Mouse (Mus musculus) adrenal gland, postnatal 14 days (tissue): ENCODE results near the gene Ptpn14. TPM values are rescaled to one million over a fixed set of nuclear protein-coding genes. Genes with fewer than 3 reads are reported as not detected.

Experiments used
- DNase-seq: peaks from one replicate; pipeline ENCODE4 v3.0.0; 2021; ENCODE audit warnings: mixed read lengths
- total RNA-seq: library from RNA; stranded (reverse); gene quantifications from 2 replicates; pipeline ENCODE4 v1.2.3, GENCODE M21; 2021

Ptpn14 gene
- total RNA-seq, 1 experiment from 2014 or later: 24.6 TPM

DNA sequence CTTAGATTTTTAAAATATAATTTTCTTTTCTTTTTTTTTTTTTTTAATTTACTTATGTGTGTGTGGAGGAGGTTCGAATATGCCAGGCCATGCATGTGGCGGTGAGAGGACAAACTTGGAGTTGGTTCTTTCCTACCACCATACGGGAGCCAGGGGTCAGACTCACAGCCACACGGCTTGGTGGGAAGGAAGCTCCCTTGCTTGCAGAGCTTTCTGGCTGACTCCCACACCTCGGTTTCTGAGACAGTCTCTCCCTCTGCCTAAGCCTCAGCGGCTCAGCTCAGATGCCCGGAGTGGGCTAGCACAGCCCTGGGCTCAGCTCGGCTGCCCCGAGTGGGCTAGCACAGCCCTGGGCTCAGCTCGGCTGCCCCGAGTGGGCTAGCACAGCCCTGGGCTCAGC lies 10.5 kb upstream of the Ptpn14 start:
- no peak for DNase-seq

DNA sequence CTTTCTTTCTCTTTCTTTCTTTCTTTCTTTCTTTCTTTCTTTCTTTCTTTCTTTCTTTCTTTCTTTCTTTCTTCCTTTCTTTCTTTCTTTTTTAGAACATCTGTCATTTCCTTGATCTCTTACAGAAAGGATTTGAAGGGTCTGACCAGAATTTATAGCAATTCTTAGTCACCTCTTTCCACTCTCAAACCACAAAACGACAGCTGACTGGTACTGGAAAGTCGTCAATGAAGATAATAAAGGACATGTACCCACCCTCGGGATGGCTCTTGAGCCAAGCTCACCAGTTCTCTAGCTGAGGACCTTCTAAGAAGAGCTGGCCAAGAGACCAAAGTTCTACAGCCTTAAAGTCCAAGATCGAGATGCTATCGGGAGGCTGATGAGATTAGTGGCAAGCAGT lies 9.5 kb upstream of the Ptpn14 start:
- no peak for DNase-seq

DNA sequence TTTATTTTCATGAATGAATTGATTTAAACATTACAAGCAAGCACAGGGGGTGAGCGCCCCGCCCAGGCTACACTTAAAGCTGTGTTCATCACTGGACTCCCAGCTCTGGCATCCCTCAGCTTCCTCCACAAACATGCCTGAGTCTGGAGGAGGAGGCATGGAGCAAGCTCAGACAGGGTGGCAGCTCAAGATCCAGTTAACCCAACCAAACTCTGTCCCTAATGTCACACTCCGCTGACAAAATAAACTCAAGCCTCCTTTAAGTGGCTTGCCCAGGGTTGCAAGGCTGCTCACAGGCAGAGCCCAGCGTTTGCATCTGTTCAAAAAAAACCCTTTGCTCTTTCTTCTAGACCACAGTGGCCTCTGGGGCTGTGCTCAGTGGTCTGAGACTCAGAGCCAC lies 1.9 kb upstream of the Ptpn14 start:
- no peak for DNase-seq

DNA sequence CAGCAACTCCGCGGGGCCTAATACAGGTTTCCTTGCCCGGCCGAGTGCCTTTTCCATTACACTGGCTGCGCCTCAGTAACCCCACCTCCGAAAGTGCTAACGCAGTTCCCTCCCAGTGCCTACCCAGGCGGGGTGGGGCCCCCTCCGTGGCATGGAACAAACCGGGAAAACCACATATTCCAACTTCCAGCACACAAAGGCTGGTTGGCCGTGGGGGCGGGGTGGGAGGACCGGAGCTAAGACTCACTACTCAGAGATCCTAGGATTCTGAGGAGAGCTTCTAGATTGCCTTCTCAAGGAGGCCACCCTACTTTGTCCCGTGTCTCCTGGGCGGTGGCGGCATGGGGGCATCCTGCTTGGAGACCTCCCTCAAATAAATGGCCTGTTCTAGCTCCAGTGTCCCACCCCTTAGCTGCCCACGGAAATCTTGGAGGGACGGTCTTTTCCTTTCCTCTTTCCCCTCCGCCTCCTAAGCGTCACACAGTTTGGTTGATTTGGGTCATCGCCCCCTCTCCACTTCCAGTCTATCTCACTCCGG lies 653 bp upstream of the Ptpn14 start:
- peak; percentile 81 for DNase-seq

DNA sequence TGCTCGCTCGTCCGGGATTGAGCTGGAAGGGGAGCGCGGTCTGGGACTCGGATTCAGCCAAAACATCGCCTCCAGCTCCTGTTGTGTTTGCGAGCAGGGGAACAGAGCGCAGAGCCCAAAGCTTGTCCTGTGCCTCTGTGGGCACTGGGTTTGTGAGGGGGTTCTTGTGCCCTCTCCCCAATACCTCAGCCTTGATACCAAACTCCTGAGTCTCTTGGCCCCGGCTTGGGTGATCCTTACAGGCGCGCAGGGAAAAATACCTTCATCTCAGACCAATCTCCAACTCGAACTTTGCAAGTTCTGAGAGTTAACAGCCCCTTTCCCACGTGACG lies 682 bp downstream of the Ptpn14 start:
- DNase-seq: no peak

DNA sequence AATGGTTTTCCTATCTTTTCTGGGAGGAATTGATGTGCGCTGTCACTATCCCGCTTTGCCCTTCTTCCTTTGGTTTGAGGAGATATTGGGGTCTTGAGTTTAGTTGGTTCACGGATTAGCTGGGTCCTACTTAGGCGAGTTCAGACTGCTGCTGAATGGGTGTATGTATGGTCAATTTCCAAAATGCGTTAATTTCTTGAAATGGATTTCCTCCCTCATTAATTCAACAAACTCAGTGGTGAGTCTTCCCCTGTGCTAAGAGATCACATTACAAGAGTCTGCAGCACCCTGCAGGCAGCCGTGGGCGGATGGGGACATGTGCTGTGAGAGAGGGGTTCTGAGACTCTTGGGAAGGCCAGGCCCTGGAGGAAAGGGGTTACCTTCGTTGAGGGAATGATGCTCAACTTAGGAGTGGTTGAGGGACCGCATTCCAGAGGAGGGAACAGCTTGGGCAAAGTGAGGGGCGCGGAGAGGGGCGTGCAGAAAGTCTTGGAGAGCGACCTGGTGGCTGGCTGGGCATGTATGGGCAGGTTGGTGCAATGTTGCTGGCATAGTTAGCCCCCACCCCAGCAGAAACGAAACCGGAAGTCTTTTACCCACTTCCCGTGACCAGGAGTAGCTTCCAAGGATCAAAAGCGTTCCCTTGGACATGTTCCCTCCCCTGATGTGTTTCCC lies 1.2 kb downstream of the Ptpn14 start:
- DNase-seq: no peak

DNA sequence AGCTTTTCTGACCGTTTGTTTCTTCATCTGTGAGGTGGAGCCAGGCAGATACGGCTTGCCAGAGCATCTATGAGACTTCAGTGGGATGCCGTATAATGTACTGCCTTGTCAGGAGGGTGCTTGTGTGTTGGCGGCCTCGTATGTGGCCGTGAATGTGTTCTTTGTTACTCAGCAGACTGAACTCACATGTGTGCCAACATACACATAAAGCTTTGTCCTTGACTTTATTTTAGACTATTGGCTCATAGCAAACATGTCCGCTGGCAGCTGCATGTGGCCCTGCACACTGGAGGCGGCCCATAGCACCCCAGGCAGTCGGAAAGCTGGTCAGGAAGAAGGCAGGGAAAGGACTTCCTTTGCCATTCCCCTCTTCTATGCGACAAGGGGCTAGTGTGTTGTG lies 3.6 kb downstream of the Ptpn14 start:
- DNase-seq: peak; percentile 36

DNA sequence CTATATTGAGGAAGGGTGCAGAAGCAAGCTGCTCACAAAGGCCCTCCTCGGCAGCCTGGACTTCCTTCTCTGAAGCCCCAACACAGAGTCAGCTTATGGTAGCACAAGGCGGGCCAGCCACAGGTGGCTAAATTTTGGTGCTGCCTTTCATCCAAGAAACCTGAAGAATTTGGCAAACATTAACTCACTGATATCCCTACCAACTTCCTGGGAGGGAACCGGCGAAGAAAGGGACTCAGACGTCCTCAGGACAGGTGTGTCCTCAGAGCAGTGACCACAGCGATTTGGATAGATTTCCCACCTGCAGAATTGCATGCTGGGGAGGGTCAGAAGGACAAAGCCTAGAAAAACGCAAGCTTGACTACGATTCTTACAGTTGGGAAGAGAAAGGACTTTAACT lies 4.1 kb downstream of the Ptpn14 start:
- DNase-seq: no peak

DNA sequence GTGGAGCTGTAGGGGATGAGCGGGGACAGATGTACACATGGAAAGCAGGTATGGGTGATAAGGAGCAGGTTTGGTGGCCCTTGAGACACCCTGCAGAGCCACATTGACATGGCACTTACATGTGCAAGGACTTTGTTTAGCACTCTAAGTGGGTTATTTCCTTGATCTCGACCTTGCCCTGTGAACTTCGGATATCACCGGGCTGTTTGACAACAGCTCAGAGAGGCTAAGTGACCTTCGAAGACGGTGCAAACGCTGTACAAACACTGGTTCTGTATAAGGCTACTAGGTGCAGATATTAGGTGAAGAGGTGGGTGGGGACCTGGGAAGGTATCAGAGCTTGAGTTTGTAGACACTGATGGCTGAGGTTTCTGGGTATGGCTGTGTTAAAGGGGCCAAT lies 12.0 kb downstream of the Ptpn14 start:
- DNase-seq: no peak

DNA sequence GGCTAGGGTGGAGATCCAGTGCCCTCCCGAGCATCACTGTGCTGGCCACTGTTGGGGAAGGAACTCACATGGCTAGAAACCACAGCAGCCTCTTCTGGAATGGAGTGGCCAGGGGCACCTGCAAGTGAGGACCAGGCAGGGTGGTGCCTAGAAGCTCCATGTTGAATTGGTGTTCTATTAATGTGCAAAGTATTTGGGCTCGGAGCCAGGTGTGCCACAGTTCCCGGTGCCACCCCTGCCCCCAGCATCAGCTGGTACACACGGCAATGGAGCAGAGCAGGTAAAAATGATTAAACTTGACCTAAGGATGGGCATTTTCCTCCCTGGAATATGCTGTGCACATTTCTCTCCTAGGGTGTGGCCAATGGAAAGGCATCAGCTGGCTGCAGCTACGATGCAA lies 14.0 kb downstream of the Ptpn14 start:
- DNase-seq: no peak

DNA sequence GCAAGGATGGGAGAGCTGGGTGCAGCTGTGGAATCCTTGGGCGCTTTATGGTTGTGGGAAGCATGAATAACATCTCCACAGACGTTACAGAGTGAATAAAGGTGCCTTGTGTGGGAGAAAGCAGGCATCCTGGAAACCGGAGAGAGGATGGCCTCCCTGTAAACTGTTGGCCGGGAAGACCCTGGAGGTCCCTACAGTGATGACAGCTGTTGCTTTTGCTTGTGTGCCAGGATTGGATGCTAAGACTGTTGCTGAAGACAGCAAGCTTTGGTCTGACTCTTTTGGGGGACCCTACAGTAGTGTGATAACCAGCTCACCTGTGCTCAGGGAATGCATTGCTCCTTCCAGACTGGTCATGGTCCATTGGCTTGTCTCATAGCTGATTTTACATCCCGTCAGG lies 15.1 kb downstream of the Ptpn14 start:
- no peak for DNase-seq

DNA sequence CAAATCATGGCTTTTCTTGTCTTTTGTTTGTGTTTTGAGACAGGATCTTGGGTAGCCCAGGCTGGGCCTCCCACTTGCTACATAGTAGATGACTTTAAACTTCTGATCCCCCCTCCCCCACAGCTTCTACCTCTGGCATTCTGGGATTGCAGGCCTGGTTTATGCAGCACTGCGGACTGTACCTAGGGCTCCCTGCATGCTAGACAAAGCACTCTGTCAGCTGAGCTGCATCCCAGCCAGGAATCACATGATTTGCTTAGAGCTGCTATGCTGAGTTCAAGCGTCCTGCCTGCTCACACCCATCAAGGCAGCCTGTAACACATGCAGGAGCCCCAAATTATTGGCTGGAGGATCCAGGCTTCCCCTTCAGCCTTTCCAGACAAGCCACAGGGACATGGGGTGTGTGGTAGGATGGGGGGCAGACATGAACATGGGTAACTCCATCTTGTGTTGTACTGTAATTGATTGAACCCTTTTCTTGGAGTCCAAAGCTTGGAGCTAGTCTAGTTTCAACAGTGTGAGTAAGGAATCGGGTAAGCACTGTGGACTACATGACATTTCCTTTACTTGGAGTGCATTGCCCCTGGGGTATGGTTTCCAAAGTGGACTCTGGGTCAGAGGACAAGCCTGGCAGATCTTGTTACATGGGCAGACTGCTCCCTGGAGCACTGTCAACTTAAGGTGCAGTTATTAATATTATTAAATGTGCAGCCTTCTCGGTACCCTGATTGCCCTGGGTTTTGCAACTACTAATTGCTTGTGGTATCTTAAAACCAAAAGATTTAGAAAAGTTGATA lies 17.0 kb downstream of the Ptpn14 start:
- no peak for DNase-seq

DNA sequence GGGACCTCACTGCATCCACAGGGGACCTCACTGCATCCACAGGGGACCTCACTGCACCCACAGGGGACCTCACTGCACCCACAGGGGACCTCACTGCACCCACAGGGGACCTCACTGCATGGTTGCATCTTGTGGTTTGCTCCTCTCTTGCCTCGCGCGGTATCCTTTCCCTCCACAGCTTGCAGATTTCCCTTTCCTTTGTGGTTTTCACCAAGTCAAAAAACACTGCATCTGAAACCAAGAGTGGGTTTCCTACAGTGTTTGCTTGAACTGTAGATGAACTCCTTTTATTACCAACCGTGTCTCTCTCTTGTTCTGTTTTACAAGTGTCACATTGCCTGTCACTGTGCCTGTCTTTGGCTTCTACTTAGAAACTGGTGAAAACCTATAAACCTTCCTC lies 18.5 kb downstream of the Ptpn14 start:
- no peak for DNase-seq

DNA sequence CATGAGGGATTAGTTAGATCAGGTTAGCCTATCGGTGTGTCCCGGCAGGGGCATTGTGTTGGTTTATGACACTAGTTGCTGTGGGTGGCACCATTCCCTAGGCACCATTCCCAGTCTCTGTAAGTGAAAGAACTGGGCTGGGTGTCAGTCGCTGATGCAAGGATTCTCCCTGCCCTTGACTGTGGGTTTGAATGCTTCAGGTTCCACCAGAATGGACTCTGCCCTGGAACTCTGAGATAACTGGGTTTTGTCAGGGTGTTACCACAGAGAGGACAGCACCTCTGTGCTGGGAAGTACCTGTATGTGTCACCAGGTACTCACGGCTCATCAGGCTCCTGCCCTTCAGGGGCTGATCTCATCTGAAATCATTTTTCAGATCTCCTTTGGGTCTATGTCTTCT lies 21.7 kb downstream of the Ptpn14 start:
- DNase-seq: no peak

DNA sequence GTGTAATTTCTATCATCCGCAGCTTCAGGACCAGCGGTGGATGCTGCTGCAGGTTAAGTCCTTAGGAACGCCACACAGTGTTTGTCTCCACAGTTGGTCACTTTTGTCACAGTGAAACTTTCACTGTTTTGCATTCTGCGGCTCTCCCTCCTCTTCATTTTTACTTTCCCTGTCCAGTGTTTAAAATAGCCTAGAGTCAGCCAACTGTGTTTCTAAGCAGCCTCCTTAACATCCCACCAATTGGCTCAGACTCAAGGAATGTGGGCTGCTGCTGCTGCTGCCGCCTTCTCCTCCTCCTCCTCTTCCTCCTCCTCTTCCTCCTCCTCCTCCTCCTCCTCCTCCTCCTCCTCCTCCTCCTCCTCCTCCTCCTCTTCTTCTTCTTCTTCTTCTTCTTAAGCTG lies 22.2 kb downstream of the Ptpn14 start:
- no peak for DNase-seq

DNA sequence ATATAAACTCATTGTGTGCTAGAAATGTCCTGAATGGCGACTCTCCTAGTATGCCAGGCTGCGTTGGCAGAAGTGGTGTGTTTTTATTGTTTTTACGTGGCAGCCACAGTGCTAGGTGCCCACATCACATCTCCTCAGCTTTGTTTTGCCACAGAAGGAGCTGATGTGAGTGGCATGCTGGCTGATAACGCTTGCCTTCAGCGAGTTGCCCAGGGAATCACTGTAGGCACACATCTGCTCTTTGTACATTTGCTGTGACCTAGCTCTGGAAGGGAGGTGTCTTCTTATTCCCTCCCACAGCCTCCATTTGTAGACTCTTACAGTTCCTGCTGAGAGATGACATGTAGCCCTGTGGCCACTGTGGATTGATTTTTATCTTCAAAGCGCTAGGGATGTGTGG lies 24.2 kb downstream of the Ptpn14 start:
- no peak for DNase-seq

DNA sequence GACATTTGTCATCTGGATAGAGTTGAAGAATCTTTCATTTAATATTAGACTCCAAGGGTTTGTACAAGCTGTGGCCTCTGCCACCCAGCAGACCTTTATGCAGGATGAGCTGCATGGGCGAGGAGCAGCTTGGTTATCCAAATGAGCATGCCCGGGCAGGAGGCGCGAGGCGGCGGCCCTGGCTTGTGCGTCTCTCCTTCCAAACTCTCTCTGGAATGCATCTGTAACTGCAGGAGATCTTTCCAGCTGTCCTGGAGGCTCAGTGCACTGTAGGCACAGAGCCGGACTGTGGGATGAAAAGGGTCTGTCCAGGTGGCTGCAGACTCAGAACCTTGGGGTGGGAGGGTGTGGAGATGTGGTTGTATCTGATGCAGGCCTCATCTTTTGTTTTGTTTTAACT lies 27.0 kb downstream of the Ptpn14 start:
- no peak for DNase-seq

DNA sequence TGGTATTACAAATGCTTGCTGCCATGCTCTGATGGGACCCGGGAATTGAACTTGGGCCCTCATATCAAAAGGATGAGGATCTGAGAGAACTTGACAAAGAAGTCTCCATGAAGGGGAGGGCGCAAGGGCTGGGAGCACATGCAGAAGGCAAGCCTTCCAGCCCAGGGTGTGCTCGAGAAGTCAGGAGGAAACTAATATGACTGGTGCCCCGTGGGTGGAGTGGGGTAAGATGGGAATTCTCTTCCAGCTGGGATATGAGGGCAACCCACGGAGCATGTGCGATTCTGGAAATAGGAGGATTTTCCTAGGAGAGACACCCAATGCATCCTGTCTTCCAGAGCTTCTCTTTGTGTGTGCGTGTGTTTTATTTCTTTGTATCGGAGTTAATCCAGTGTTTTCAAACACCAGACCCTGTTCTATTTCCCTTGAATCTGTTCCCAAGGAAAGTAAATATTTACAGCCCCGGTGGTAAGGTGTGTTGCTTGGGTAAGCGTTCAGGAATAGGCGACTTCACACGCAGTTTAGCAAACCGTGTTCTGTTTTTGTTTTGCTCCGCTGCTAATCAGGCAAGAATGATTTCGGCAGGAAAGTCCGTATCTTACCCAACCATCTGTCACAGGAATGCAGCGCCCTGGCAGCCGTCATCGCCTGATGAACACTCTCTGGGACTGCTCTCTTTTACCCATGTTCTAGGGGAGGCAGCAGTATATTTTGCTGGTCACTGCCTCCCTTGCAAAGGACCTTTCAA lies 28.4 kb downstream of the Ptpn14 start:
- DNase-seq: peak; percentile 36

DNA sequence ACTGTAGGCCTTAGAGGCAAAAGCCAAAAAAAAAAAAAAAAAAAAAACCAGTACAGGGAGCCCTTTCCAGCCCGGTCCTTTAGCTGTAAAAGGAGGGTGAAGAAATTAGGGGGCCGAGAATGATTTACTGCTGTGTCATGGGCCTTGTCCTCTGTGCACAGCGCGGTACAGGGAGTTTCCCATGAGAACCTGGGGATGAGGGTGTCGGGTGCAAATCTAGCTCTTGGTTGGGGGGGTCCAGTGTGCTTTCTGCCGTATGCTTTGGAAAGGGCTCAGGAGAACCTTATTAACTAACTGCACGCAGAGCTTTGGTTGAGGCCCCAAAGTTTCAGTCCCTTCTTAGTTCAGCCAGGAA lies 29.0 kb downstream of the Ptpn14 start:
- DNase-seq: no peak

DNA sequence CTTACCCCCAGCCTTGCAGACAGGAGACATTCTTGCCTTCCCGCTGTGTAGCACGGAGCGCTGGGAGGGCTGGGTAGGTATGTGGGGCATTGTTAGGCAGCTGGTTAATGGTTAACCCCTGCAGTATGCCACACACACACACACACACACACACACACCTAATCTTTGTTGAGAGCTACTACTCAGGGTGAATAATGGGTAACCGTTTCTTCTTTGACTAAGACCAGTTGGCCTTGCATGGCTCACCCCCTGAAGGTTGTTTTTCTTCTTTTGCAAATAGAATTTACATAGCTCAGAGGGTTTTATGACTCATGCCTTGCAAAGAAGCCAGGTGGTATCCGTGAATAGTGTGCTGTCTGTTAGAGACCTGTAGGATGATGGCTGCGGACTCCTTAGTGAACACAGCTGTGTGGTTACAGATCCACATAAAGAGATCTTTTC lies 33.5 kb downstream of the Ptpn14 start:
- peak; percentile 34 for DNase-seq

DNA sequence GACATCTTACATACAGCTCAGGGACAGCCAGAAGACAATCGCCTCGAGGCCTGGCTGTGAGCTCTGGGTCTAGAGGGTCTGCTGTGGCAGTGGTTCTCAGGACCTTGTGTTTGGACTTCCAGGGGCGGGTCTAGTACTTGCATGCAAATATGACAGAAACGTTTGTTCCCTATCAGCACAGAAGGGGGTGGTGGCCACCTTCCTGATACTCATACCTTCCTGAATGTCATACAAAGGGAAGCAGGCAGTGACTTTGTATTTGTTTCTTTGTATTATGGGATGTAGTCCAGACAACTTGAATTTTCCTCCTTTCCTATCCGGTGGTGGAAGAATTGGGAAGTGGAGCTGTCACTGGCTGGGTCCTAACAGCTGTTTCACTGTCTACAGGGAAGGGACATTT lies 36.2 kb downstream of the Ptpn14 start:
- no peak for DNase-seq

DNA sequence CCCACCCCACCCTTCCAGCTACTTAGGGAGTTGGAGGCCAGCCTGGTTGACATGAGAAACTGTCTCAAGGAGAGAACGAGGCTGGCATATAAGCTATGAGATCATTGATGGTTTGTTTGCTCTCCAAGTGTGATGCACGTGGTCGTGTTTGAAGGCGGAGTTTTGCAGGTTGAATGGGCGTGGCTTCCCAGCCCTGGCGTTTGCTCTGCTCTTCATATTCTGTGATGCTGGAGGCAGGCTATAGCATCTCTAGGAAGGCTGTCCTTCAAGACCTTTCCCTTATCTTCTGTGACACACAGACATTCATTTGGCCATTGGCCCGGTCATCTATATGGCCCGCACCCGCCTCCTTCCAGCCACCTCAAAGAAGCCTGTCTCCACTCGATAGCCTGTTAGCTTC lies 39.1 kb downstream of the Ptpn14 start:
- no peak for DNase-seq

DNA sequence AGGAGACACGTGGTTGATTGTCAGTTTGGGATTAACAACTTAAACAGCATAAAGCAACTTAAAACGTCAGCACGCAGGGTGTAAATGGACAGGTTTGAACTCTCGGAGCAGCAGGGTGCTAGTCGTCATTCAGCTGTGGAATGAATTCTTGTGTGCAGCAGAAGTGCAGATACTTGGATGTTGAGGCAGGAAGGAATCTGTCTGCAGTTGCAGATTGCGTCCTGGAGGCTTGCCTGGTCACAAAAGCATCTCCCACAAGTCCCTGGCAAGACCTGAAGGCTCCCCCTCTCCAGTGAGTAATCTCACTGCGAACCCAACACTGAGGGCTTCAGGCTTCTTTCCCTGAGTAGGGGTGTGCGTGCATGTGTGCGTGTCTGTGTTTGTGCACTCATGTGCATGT lies 39.8 kb downstream of the Ptpn14 start:
- no peak for DNase-seq
